Mouse (Mus musculus): ENCODE measurements at regions not wholly inside any gene's neighbourhood (a gene's known extent, or its start where the extent isn't known, plus 50 kb on each side); places are given as distances from the start of the nearest gene placed in this dataset.

GRCm38 (mm10) chr11:117413133-117413532 lies 71.0 kb upstream of the Gm11733 start:
- 28% methylated on average over 7 of the region's 7 CpGs for WGBS
- H3K36me3 ChIP-seq, result no peaks in the 10 kb centered on the region
- no peak overlapping the region for H3K27ac ChIP-seq (replicated peaks)
- H3K9ac ChIP-seq, result no peak overlapping the region
- no peaks in the 10 kb centered on the region for H3K9me3 ChIP-seq
- H3K27me3 ChIP-seq, result peaks cover 42% of the 10 kb centered on the region
- H3K4me1 ChIP-seq (replicated peaks), result peaks cover 67% of the 10 kb centered on the region
- no peak for ATAC-seq (ENCODE audit: low read depth)
- H3K4me3 ChIP-seq, result no peak overlapping the region
- H3K4me2 ChIP-seq, result no peak overlapping the region

GRCm38 (mm10) chr11:117413942-117414705 lies 70.0 kb upstream of the Gm11733 start:
- Histone ChIP-seq H3K4me1 (replicated peaks) (peaks cover 62% of the 10 kb centered on the region), H3K4me3 (no peak overlapping the region), H3K9me3 (no peaks in the 10 kb centered on the region), H3K27ac (replicated peaks) (peak overlapping the region; percentile 82; the same call in 1 of the 2 replicates), H3K36me3 (no peaks in the 10 kb centered on the region), H3K27me3 (peaks cover 38% of the 10 kb centered on the region), H3K4me2 (peak overlapping the region; percentile 53; the same call in 1 of the 2 replicates), H3K9ac (peak overlapping the region; percentile 2; the same call in 1 of the 2 replicates)
- 16% methylated on average over 11 of the region's 11 CpGs for WGBS
- no peak for ATAC-seq (ENCODE audit: low read depth)

- H3K4me2 ChIP-seq, result peak overlapping the region; percentile 53
- peaks cover 38% of the 10 kb centered on the region for H3K27me3 ChIP-seq
- peak; percentile 24; the same call in 1 of the 2 replicates for ATAC-seq (ENCODE audit: low read depth)
- peak overlapping the region; percentile 21 for H3K4me3 ChIP-seq
- H3K4me1 ChIP-seq (replicated peaks), result peaks cover 54% of the 10 kb centered on the region
- under 1% methylated on average over 21 of the region's 21 CpGs for WGBS
- H3K9ac ChIP-seq, result peak overlapping the region; percentile 2
- no peaks in the 10 kb centered on the region for H3K9me3 ChIP-seq
- H3K36me3 ChIP-seq, result no peaks in the 10 kb centered on the region
- H3K27ac ChIP-seq (replicated peaks), result peak overlapping the region; percentile 82
These were observed 69.3 kb upstream of the Gm11733 start for GRCm38 (mm10) chr11:117414871-117415323.

- H3K27me3 ChIP-seq, result peaks cover 39% of the 10 kb centered on the region
- ATAC-seq (ENCODE audit: low read depth), result peak; percentile 80
- peak overlapping the region; percentile 2; the same call in 1 of the 2 replicates for H3K9ac ChIP-seq
- peaks cover 48% of the 10 kb centered on the region for H3K4me1 ChIP-seq (replicated peaks)
- no peaks in the 10 kb centered on the region for H3K36me3 ChIP-seq
- peak overlapping the region; percentile 82; the same call in 1 of the 2 replicates for H3K27ac ChIP-seq (replicated peaks)
- no peaks in the 10 kb centered on the region for H3K9me3 ChIP-seq
- 0 out of 2 replicates have a peak overlapping the region, but pooled peaks have one; percentile 21 for H3K4me3 ChIP-seq
- peak overlapping the region; percentile 53 for H3K4me2 ChIP-seq
- WGBS, result 1% methylated on average over 14 of the region's 14 CpGs
These were observed 68.7 kb upstream of the Gm11733 start for GRCm38 (mm10) chr11:117415466-117415865.

GRCm38 (mm10) chr11:117415955-117416354 lies 68.2 kb upstream of the Gm11733 start:
- Histone ChIP-seq H3K4me3 (no peak overlapping the region), H3K27ac (replicated peaks) (peak overlapping the region; percentile 82; the same call in 1 of the 2 replicates), H3K4me1 (replicated peaks) (peaks cover 48% of the 10 kb centered on the region), H3K9ac (no peak overlapping the region), H3K36me3 (no peaks in the 10 kb centered on the region), H3K9me3 (no peaks in the 10 kb centered on the region), H3K4me2 (peak overlapping the region; percentile 53), H3K27me3 (peaks cover 39% of the 10 kb centered on the region)
- 7% methylated on average over 13 of the region's 13 CpGs for WGBS
- ATAC-seq (ENCODE audit: low read depth), result peak; percentile 57; the same call in 1 of the 2 replicates

- no peak for ATAC-seq (ENCODE audit: low read depth)
- H3K4me3 ChIP-seq, result no peak overlapping the region
- no peak overlapping the region for H3K9ac ChIP-seq
- no peak overlapping the region for H3K4me2 ChIP-seq
- no peaks in the 10 kb centered on the region for H3K9me3 ChIP-seq
- WGBS, result 61% methylated on average over 8 of the region's 8 CpGs
- H3K36me3 ChIP-seq, result no peaks in the 10 kb centered on the region
- H3K27me3 ChIP-seq, result peaks cover 38% of the 10 kb centered on the region
- H3K27ac ChIP-seq (replicated peaks), result no peak overlapping the region
- H3K4me1 ChIP-seq (replicated peaks), result peaks cover 48% of the 10 kb centered on the region
These were observed 67.0 kb upstream of the Gm11733 start for GRCm38 (mm10) chr11:117416984-117417670.

GRCm38 (mm10) chr11:117417959-117418574 lies 66.1 kb upstream of the Gm11733 start:
- no peak overlapping the region for H3K27ac ChIP-seq (replicated peaks)
- H3K36me3 ChIP-seq, result no peaks in the 10 kb centered on the region
- H3K27me3 ChIP-seq, result peaks cover 30% of the 10 kb centered on the region
- H3K4me3 ChIP-seq, result no peak overlapping the region
- 34% methylated on average over 9 of the region's 9 CpGs for WGBS
- H3K4me2 ChIP-seq, result no peak overlapping the region
- no peak overlapping the region for H3K9ac ChIP-seq
- no peaks in the 10 kb centered on the region for H3K9me3 ChIP-seq
- H3K4me1 ChIP-seq (replicated peaks), result peaks cover 46% of the 10 kb centered on the region
- no peak for ATAC-seq (ENCODE audit: low read depth)

GRCm38 (mm10) chr11:117418939-117419338 lies 65.2 kb upstream of the Gm11733 start:
- H3K4me1 ChIP-seq (replicated peaks), result peaks cover 37% of the 10 kb centered on the region
- no peak for ATAC-seq (ENCODE audit: low read depth)
- WGBS, result 77% methylated on average over 3 of the region's 3 CpGs

GRCm38 (mm10) chr11:117419351-117419969 lies 64.7 kb upstream of the Gm11733 start:
- no peak overlapping the region for H3K4me2 ChIP-seq
- no peaks in the 10 kb centered on the region for H3K9me3 ChIP-seq
- 80% methylated on average over 9 of the region's 9 CpGs for WGBS
- no peak for ATAC-seq (ENCODE audit: low read depth)
- no peak overlapping the region for H3K4me3 ChIP-seq
- peaks cover 32% of the 10 kb centered on the region for H3K4me1 ChIP-seq (replicated peaks)
- H3K27me3 ChIP-seq, result peaks cover 16% of the 10 kb centered on the region
- no peak overlapping the region for H3K27ac ChIP-seq (replicated peaks)
- H3K36me3 ChIP-seq, result no peaks in the 10 kb centered on the region
- H3K9ac ChIP-seq, result no peak overlapping the region

More at GRCm38 (mm10) chr11:117418939-117419338, 65.2 kb upstream of the Gm11733 start:
- H3K27ac ChIP-seq (replicated peaks), result no peak overlapping the region
- H3K9me3 ChIP-seq, result no peaks in the 10 kb centered on the region
- H3K4me2 ChIP-seq, result no peak overlapping the region
- H3K36me3 ChIP-seq, result no peaks in the 10 kb centered on the region
- H3K27me3 ChIP-seq, result peaks cover 21% of the 10 kb centered on the region
- H3K9ac ChIP-seq, result no peak overlapping the region
- H3K4me3 ChIP-seq, result no peak overlapping the region

- Histone ChIP-seq H3K4me2 (no peak overlapping the region), H3K27ac (replicated peaks) (no peak overlapping the region), H3K9me3 (no peaks in the 10 kb centered on the region), H3K4me1 (replicated peaks) (peaks cover 13% of the 10 kb centered on the region), H3K36me3 (no peaks in the 10 kb centered on the region), H3K27me3 (peaks cover 19% of the 10 kb centered on the region), H3K9ac (no peak overlapping the region), H3K4me3 (no peak overlapping the region)
- WGBS, result 87% methylated on average over 6 of the region's 6 CpGs
- ATAC-seq (ENCODE audit: low read depth), result no peak
These were observed 61.5 kb upstream of the Gm11733 start for GRCm38 (mm10) chr11:117422713-117423112.

- Histone ChIP-seq H3K27me3 (peaks cover 16% of the 10 kb centered on the region), H3K9ac (no peak overlapping the region), H3K27ac (replicated peaks) (no peak overlapping the region), H3K36me3 (no peaks in the 10 kb centered on the region), H3K9me3 (no peaks in the 10 kb centered on the region), H3K4me3 (no peak overlapping the region), H3K4me2 (no peak overlapping the region), H3K4me1 (replicated peaks) (peaks cover 13% of the 10 kb centered on the region)
- ATAC-seq (ENCODE audit: low read depth), result no peak
- WGBS, result 96% methylated on average over 2 of the region's 2 CpGs
These were observed 60.7 kb upstream of the Gm11733 start for GRCm38 (mm10) chr11:117423422-117423821.

Measured in neural tube, embryonic 13.5 days (tissue).